Mouse (Mus musculus): ENCODE measurements around the gene F13b. TPM values are rescaled to one million over a fixed set of nuclear protein-coding genes. Genes with fewer than 3 reads are reported as not detected.

F13b gene
- polyA plus RNA-seq (2012; ENCODE audit: low replicate concordance), result not detected in 2 replicates

DNA sequence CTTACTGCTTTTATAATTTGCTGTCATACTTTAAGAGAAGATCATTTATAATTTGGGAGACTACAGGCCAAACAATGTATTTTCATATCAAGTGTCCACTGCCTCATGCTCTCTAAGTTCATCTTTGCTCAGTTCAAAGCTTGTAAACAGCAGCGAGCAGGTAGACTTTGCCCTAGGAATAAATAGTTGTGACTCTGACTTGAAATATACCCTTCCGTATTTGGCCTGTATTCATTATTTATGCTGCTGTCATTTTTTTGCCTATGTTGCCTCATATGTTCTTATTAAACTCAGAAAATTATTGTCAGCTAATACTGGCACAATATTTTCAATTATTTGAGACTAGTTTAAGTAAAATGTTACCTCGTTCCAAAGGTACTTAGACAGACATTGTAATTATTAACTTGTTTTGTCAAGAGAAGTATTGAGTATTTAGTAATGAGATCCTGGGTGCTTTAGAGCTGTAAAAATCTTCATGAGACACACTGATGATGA lies at the start of gene F13b:
Gene F13b (plus strand): TSS at position 445 of the 495 bp plus-strand sequence.

DNA sequence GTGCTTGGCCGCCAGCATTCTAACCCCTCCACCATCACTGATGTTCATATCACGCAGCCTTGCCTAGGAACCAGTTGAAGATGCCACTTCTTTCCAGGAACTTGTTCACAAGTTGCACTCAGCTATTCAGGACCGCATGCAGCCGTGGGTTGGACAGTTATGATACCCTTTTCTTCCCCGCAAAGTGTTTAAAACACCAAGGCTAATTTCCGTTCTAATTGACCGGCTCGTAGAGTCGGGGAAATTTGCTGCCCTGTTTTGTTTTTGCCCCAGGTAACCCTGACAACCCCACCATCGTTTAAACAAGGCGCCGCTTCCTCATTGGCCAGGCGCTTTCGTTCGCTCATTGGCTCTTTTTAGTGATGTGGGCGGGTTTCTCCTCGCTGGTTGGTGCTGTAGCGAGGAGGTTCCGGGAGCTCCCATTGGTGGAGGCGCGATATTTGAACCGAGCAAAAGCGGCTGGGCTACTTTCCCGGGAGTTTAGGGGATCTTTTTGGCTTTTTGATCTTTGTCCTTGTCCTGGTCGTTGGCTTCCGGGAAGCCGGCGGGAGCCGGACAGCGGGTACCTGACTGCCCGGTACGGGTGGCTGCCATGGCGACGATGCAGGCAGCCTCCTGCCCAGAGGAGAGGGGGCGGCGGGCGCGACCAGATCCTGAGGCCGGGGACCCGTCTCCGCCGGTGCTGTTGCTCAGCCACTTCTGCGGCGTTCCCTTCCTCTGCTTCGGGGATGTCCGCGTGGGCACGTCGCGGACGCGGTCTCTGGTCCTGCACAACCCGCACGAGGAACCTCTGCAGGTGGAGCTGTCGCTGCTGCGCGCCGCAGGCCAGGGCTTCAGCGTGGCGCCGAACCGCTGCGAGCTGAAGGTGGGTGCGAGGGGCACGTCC lies 46.9 kb upstream of the F13b start, which contains the start of gene Aspm:
Gene Aspm (plus strand): TSS at position 433 of the 886 bp plus-strand sequence.

DNA sequence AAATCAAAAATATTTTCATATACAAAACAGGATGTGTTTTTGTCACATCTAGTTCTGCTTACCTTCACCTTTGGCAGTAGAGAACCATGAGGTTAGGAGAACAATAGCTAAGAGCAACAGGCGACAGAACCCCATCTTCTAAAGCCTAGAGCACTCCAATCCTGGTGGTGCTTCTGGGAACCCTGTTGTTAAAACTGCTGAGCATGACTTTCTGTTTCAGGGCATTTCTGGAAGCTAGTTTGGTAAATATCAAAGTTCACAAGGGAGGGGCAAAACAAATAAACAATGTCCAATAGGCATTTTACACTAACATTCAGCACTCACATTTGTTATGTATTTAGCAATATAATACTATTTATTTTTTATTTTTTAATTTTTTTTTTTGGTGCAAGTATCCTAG lies 58.5 kb downstream of the F13b start, which contains the start of gene Cfhr1:
Gene Cfhr1 (minus strand): TSS at position 249 of the 400 bp plus-strand sequence.

Other genes with a start within 250 kb of the F13b start
- gene Crb1, start 124.6 kb upstream of the F13b start, polyA plus RNA-seq (2012; ENCODE audit: low replicate concordance), result 0.03 TPM in 1 of 2 replicates, not detected in the other
- gene Zbtb41, start 79.4 kb upstream of the F13b start, polyA plus RNA-seq (2012; ENCODE audit: low replicate concordance), result 0.27 and 0.71 TPM in 2 replicates
- gene Aspm, start 46.9 kb upstream of the F13b start, polyA plus RNA-seq (2012; ENCODE audit: low replicate concordance), result 0.85 and 0.88 TPM in 2 replicates
- gene Cfhr1, start 58.6 kb downstream of the F13b start, polyA plus RNA-seq (2012; ENCODE audit: low replicate concordance), result not detected in 2 replicates

Data from hematopoietic multipotent progenitor cell, adult 10-12 weeks (in vitro differentiated cells).